Mouse (Mus musculus) ES-E14 (cell line): ENCODE results near the gene Lig1. TPM values are rescaled to one million over a fixed set of nuclear protein-coding genes. Genes with fewer than 3 reads are reported as not detected.
A peak's percentile ranks its signal among the peaks of the same experiment; 100 is the strongest.

Experiments
- DNase-seq: peaks from one replicate; pipeline ENCODE4 v3.0.0-alpha.2; 2013; ENCODE audit warnings: low read depth, low spot score
- H3K27ac ChIP-seq: 2 replicates; pipeline ENCODE4 v1.5.1; 2012; ENCODE audit warnings: low read depth, mild to moderate bottlenecking, low read length, moderate library complexity, mixed read lengths; ENCODE audit not compliant: poor library complexity, insufficient read depth, severe bottlenecking
- H3K36me3 ChIP-seq: 2 replicates; pipeline ENCODE4 v1.6.1; 2012; ENCODE audit warnings: mild to moderate bottlenecking, low read length, moderate library complexity, mixed read lengths; ENCODE audit not compliant: control insufficient read depth, poor library complexity, insufficient read depth, severe bottlenecking
- H3K4me1 ChIP-seq, 2 experiments: fragments of 150-350 bp in 1 of 2; sonication (generic) in 1 of 2; 2 replicates each; pipeline ENCODE4 v1.6.1; 2012; ENCODE audit warnings: low read length in 2 of 2, mild to moderate bottlenecking in 1 of 2, mixed read lengths in 1 of 2; ENCODE audit not compliant: control insufficient read depth in 2 of 2, insufficient read depth in 2 of 2, poor library complexity in 1 of 2
- H3K4me3 ChIP-seq, 2 experiments: fragments of 150-350 bp in 1 of 2; sonication (generic) in 1 of 2; 2 replicates each; pipeline ENCODE4 v1.5.1; 2012; ENCODE audit warnings: low read length in 2 of 2, low read depth in 1 of 2, mild to moderate bottlenecking in 1 of 2, mixed read lengths in 1 of 2; ENCODE audit not compliant: insufficient read depth in 1 of 2, poor library complexity in 1 of 2, severe bottlenecking in 1 of 2
- H3K9ac ChIP-seq: 2 replicates; pipeline ENCODE4 v1.6.1; 2012; ENCODE audit warnings: low read depth, mild to moderate bottlenecking, low read length, mixed read lengths; ENCODE audit not compliant: poor library complexity, insufficient read depth, severe bottlenecking
- H3K9me3 ChIP-seq: fragments of 150-350 bp; sonication (generic); 2 replicates; pipeline ENCODE4 v1.6.1; 2012; ENCODE audit warnings: low read depth, mild to moderate bottlenecking, low read length; ENCODE audit not compliant: control insufficient read depth, insufficient read depth
- CHD2 ChIP-seq: IDR thresholded peaks from 2 replicates; pipeline ENCODE4 v1.6.1; 2014; ENCODE audit warnings: mild to moderate bottlenecking, low read depth, low read length, inconsistent platforms
- HCFC1 ChIP-seq: IDR thresholded peaks from 2 replicates; pipeline ENCODE4 v1.6.1; 2012; ENCODE audit warnings: low read length, inconsistent platforms, borderline replicate concordance; ENCODE audit not compliant: insufficient read depth
- MAFK ChIP-seq: IDR thresholded peaks from 2 replicates; pipeline ENCODE4 v1.6.1; 2014; ENCODE audit warnings: mild to moderate bottlenecking, low read depth, low read length, inconsistent platforms; ENCODE audit not compliant: insufficient read depth
- ZC3H11A ChIP-seq: IDR thresholded peaks from 2 replicates; pipeline ENCODE4 v1.6.1; 2012; ENCODE audit warnings: low read depth, mild to moderate bottlenecking, inconsistent platforms, low read length, borderline replicate concordance
- ZNF384 ChIP-seq: IDR thresholded peaks from 2 replicates; pipeline ENCODE4 v1.6.1; 2012; ENCODE audit warnings: low read depth, low read length, inconsistent platforms
- in situ Hi-C, 2 experiments: fragments of 600-800 bp; cut with MboI; formaldehyde crosslinking; loops; one replicate each; pipeline ENCODE4 v1.15.1; 2025; ENCODE audit warnings: low sequenced_read_pairs in 2 of 2, inconsistent platforms in 1 of 2; ENCODE audit not compliant: unreplicated experiment in 2 of 2
- total RNA-seq: library from RNA; depleted of rRNA; stranded (reverse); fragments of 300-350 nt; gene quantifications from 2 replicates; pipeline ENCODE4 v1.2.3, GENCODE M21; 2012

Lig1 gene
- total RNA-seq, 1 experiment, result 88.5 TPM

GRCm38 (mm10) chr7:13295256-13295655 lies 18.2 kb downstream of the Lig1 start:
- TF ChIP-seq MAFK (no peak), HCFC1 (no peak)
- Histone ChIP-seq H3K4me3 (no peak overlapping the region), H3K9ac (no peak overlapping the region), H3K9me3 (no peaks in the 10 kb centered on the region; the same call in 1 of the 2 replicates), H3K36me3 (peaks cover 77% of the 10 kb centered on the region), H3K27ac (no peak overlapping the region), H3K4me1 (0 out of 4 replicates have a peak, but pooled peaks cover 1 to 2% of the 10 kb centered on the region in 2 experiments)
- no peak for DNase-seq
- in situ Hi-C loops, result no loop called here

GRCm38 (mm10) chr7:13297636-13298035 lies 20.6 kb downstream of the Lig1 start:
- Histone ChIP-seq H3K27ac (no peak overlapping the region), H3K36me3 (peaks cover 78% of the 10 kb centered on the region), H3K9ac (no peak overlapping the region), H3K4me3 (no peak overlapping the region), H3K4me1 (0 out of 4 replicates have a peak, but pooled peaks cover 1 to 2% of the 10 kb centered on the region in 2 experiments), H3K9me3 (no peaks in the 10 kb centered on the region; the same call in 1 of the 2 replicates)
- peak; percentile 48 for DNase-seq
- in situ Hi-C loops, result no loop called here
- TF ChIP-seq ZC3H11A, result no peak
- no peak; the same call in 1 of the 2 replicates for TF ChIP-seq CHD2
- no peak for TF ChIP-seq MAFK
- TF ChIP-seq ZNF384, result no peak
- TF ChIP-seq HCFC1, result no peak

GRCm38 (mm10) chr7:13298821-13299220 lies 21.7 kb downstream of the Lig1 start:
- DNase-seq, result no peak
- Histone ChIP-seq H3K4me1 (0 out of 4 replicates have a peak, but pooled peaks cover 1 to 2% of the 10 kb centered on the region in 2 experiments), H3K36me3 (peaks cover 82% of the 10 kb centered on the region), H3K9me3 (no peaks in the 10 kb centered on the region; the same call in 1 of the 2 replicates), H3K9ac (no peak overlapping the region), H3K4me3 (no peak overlapping the region), H3K27ac (no peak overlapping the region)
- in situ Hi-C loops, result no loop called here
- TF ChIP-seq ZNF384 (no peak), ZC3H11A (no peak), HCFC1 (no peak), CHD2 (no peak), MAFK (no peak)

- Histone ChIP-seq H3K36me3 (peaks cover 72% of the 10 kb centered on the region), H3K4me3 (no peak overlapping the region), H3K4me1 (0 out of 4 replicates have a peak, but pooled peaks cover 1 to 2% of the 10 kb centered on the region in 2 experiments), H3K9ac (no peak overlapping the region), H3K27ac (no peak overlapping the region), H3K9me3 (no peaks in the 10 kb centered on the region)
- in situ Hi-C loops, result no loop called here
- TF ChIP-seq HCFC1 (no peak), ZC3H11A (no peak), MAFK (no peak), CHD2 (no peak), ZNF384 (no peak)
- no peak for DNase-seq
These were observed 24.6 kb downstream of the Lig1 start for GRCm38 (mm10) chr7:13301643-13302042.

GRCm38 (mm10) chr7:13302780-13303179 lies 25.7 kb downstream of the Lig1 start:
- H3K36me3 ChIP-seq, result peaks cover 74% of the 10 kb centered on the region
- no peak overlapping the region for H3K27ac ChIP-seq

More at GRCm38 (mm10) chr7:13302780-13303179, 25.7 kb downstream of the Lig1 start:
- H3K4me3 ChIP-seq, result no peak overlapping the region
- 0 out of 4 replicates have a peak, but pooled peaks cover 0 to 2% of the 10 kb centered on the region in 2 experiments for H3K4me1 ChIP-seq
- no peak for TF ChIP-seq ZC3H11A
- TF ChIP-seq CHD2, result no peak
- no peak for TF ChIP-seq HCFC1
- H3K9ac ChIP-seq, result no peak overlapping the region
- H3K9me3 ChIP-seq, result peaks cover 3% of the 10 kb centered on the region; the same call in 1 of the 2 replicates
- in situ Hi-C loops, result no loop called here
- DNase-seq, result no peak
